Mouse (Mus musculus): ENCODE measurements at regions not wholly inside any gene's neighbourhood (a gene's known extent, or its start where the extent isn't known, plus 50 kb on each side); places are given as distances from the start of the nearest gene placed in this dataset.
A peak's percentile ranks its signal among the peaks of the same experiment; 100 is the strongest.
"Not testable (repeated sequence)": the region's sequence is repeated elsewhere in the genome, so short reads cannot be mapped to it uniquely, and the experiment has no call there.

GRCm38 (mm10) chr13:113486368-113486955 lies 131.9 kb downstream of the Snx18 start:
- ATAC-seq (replicated peaks; ENCODE audit: low read depth, poor library complexity, severe bottlenecking): peak; percentile 69

- ATAC-seq (replicated peaks; ENCODE audit: low read depth, poor library complexity, severe bottlenecking): 0 out of 2 replicates have a peak, but pooled peaks have one; percentile 30
Measured at GRCm38 (mm10) chr13:113485511-113485910, 132.9 kb downstream of the Snx18 start.

GRCm38 (mm10) chr13:113484159-113484762 lies 134.1 kb downstream of the Snx18 start:
- no peak for ATAC-seq (replicated peaks; ENCODE audit: low read depth, poor library complexity, severe bottlenecking)

GRCm38 (mm10) chr13:113482911-113483310 lies 135.5 kb downstream of the Snx18 start:
- ATAC-seq (replicated peaks; ENCODE audit: low read depth, poor library complexity, severe bottlenecking): no peak

GRCm38 (mm10) chr13:113477901-113478510 lies 140.4 kb downstream of the Snx18 start:
- ATAC-seq (replicated peaks; ENCODE audit: low read depth, poor library complexity, severe bottlenecking): no peak

GRCm38 (mm10) chr13:113470822-113471557 lies 147.4 kb downstream of the Snx18 start:
- ATAC-seq (replicated peaks; ENCODE audit: low read depth, poor library complexity, severe bottlenecking): 0 out of 2 replicates have a peak, but pooled peaks have one; percentile 58

GRCm38 (mm10) chr13:113464190-113465064 lies 153.9 kb downstream of the Snx18 start:
- ATAC-seq (replicated peaks; ENCODE audit: low read depth, poor library complexity, severe bottlenecking): no peak

- ATAC-seq (replicated peaks; ENCODE audit: low read depth, poor library complexity, severe bottlenecking): no peak
Measured at GRCm38 (mm10) chr13:113463420-113463819, 154.9 kb downstream of the Snx18 start.

GRCm38 (mm10) chr13:113454490-113455295 lies 161.7 kb downstream of the BC067074 start:
- ATAC-seq (replicated peaks; ENCODE audit: low read depth, poor library complexity, severe bottlenecking): peak; percentile 80

- ATAC-seq (replicated peaks; ENCODE audit: low read depth, poor library complexity, severe bottlenecking): peak; percentile 31; the same call in 1 of the 2 replicates
Measured at GRCm38 (mm10) chr13:113448378-113448777, 155.4 kb downstream of the BC067074 start.

GRCm38 (mm10) chr13:113446226-113446625 lies 153.3 kb downstream of the BC067074 start:
- peak; percentile 95 for ATAC-seq (replicated peaks; ENCODE audit: low read depth, poor library complexity, severe bottlenecking)

GRCm38 (mm10) chr13:113444481-113444880 lies 151.5 kb downstream of the BC067074 start:
- ATAC-seq (replicated peaks; ENCODE audit: low read depth, poor library complexity, severe bottlenecking): not testable (repeated sequence)

GRCm38 (mm10) chr13:113443078-113443477 lies 150.1 kb downstream of the BC067074 start:
- no peak for ATAC-seq (replicated peaks; ENCODE audit: low read depth, poor library complexity, severe bottlenecking)

GRCm38 (mm10) chr13:113442169-113442568 lies 149.2 kb downstream of the BC067074 start:
- no peak for ATAC-seq (replicated peaks; ENCODE audit: low read depth, poor library complexity, severe bottlenecking)

GRCm38 (mm10) chr13:113440137-113440536 lies 147.2 kb downstream of the BC067074 start:
- ATAC-seq (replicated peaks; ENCODE audit: low read depth, poor library complexity, severe bottlenecking): no peak

GRCm38 (mm10) chr13:113439516-113439915 lies 146.6 kb downstream of the BC067074 start:
- no peak for ATAC-seq (replicated peaks; ENCODE audit: low read depth, poor library complexity, severe bottlenecking)

GRCm38 (mm10) chr13:113438872-113439271 lies 145.9 kb downstream of the BC067074 start:
- ATAC-seq (replicated peaks; ENCODE audit: low read depth, poor library complexity, severe bottlenecking): no peak

- peak; percentile 31 for ATAC-seq (replicated peaks; ENCODE audit: low read depth, poor library complexity, severe bottlenecking)
Measured at GRCm38 (mm10) chr13:113436288-113436687, 143.3 kb downstream of the BC067074 start.

GRCm38 (mm10) chr13:113435117-113435516 lies 142.2 kb downstream of the BC067074 start:
- peak; percentile 31 for ATAC-seq (replicated peaks; ENCODE audit: low read depth, poor library complexity, severe bottlenecking)
